Mouse (Mus musculus): ENCODE data around the gene Tmem200a.
"Not testable (repeated sequence)": the region's sequence is repeated elsewhere in the genome, so short reads cannot be mapped to it uniquely, and the experiment has no call there.

Tmem200a gene

GRCm38 (mm10) chr10:25962863-25963262 lies 116.0 kb downstream of the Tmem200a start:
- no peak for DNase-seq

GRCm38 (mm10) chr10:25961066-25961465 lies 117.8 kb downstream of the Tmem200a start:
- DNase-seq = no peak

- DNase-seq = no peak
These were observed 119.8 kb downstream of the Tmem200a start for GRCm38 (mm10) chr10:25958762-25959753.

- DNase-seq = no peak
These were observed 124.1 kb downstream of the Tmem200a start for GRCm38 (mm10) chr10:25954641-25955228.

GRCm38 (mm10) chr10:25952838-25953237 lies 126.0 kb downstream of the Tmem200a start:
- DNase-seq = no peak

GRCm38 (mm10) chr10:25952150-25952549 lies 126.7 kb downstream of the Tmem200a start:
- no peak for DNase-seq

- DNase-seq = no peak
These were observed 133.0 kb downstream of the Tmem200a start for GRCm38 (mm10) chr10:25945866-25946265.

- no peak for DNase-seq
These were observed 134.2 kb downstream of the Tmem200a start for GRCm38 (mm10) chr10:25944641-25945040.

- DNase-seq = no peak
These were observed 147.1 kb downstream of the Tmem200a start for GRCm38 (mm10) chr10:25931796-25932195.

GRCm38 (mm10) chr10:25929401-25930150 lies 149.3 kb downstream of the Tmem200a start:
- no peak for DNase-seq

GRCm38 (mm10) chr10:25928861-25929368 lies 149.9 kb downstream of the Tmem200a start:
- no peak for DNase-seq

- DNase-seq = no peak
These were observed 150.4 kb downstream of the Tmem200a start for GRCm38 (mm10) chr10:25928448-25928786.

- no peak for DNase-seq
These were observed 151.1 kb downstream of the Tmem200a start for GRCm38 (mm10) chr10:25927553-25928447.

GRCm38 (mm10) chr10:25920640-25921278 lies 158.1 kb downstream of the Tmem200a start:
- no peak for DNase-seq

- no peak for DNase-seq
These were observed 160.7 kb downstream of the Tmem200a start for GRCm38 (mm10) chr10:25918103-25918502.

GRCm38 (mm10) chr10:25910270-25910669 lies 168.6 kb downstream of the Tmem200a start:
- DNase-seq = no peak

- DNase-seq = no peak
These were observed 170.5 kb downstream of the Tmem200a start for GRCm38 (mm10) chr10:25908027-25909012.

- not testable (repeated sequence) for DNase-seq
These were observed 184.7 kb downstream of the Tmem200a start for GRCm38 (mm10) chr10:25894126-25894525.

GRCm38 (mm10) chr10:25887225-25887624 lies 191.6 kb downstream of the Tmem200a start:
- DNase-seq = no peak

- no peak for DNase-seq
These were observed 194.3 kb downstream of the Tmem200a start for GRCm38 (mm10) chr10:25884512-25884911.

All from kidney, adult 11 months (tissue).